9 mouse cellular contexts compared by ENCODE assay signal in genomic region chr11:77825853-77826252, GRCm38 (mm10). TPM values are rescaled to one million over a fixed set of nuclear protein-coding genes. Genes with fewer than 3 reads are reported as not detected.
DNase-seq lines count a peak whose midpoint lies in the region; ATAC-seq and TF ChIP-seq lines count a peak whose summit lies in the region.
"Had no signal": no experiment of that assay in that cellular context is flagged by ENCODE, and none has a peak within 500 bp of the region (broad histone marks: within the 10 kb centered on the region; RNA-seq: fewer than 3 reads in every experiment).

No protein-coding gene starts in this region.

- H3K27ac ChIP-seq in lung, embryonic 14.5 days (ENCODE audit: low read depth) = no peak overlapping the region

- H3K4me1 ChIP-seq in lung, embryonic 14.5 days (ENCODE audit: insufficient read depth) = no peaks in the 10 kb centered on the region

- no peak for ATAC-seq in lung, embryonic 14.5 days (ENCODE audit: insufficient read depth)

- peak; percentile 81 for DNase-seq in CD4-positive, CD25-positive, alpha-beta regulatory T cell, adult 2 months (ENCODE audit: low read depth, low spot score)
- peak; percentile 69 for DNase-seq in adipocyte (ENCODE audit: low spot score)
- peak; percentile 89 for DNase-seq in embryo, embryonic 10 days (ENCODE audit: low spot score)
- peak; percentile 64 to 69 for DNase-seq in heart, adult 9 months (ENCODE audit: low spot score in 2 of 2)
- DNase-seq in kidney, postnatal 4 days = peak; percentile 78 to 82
- peak; percentile 88 for DNase-seq in lung, embryonic 14.5 days
- peak; percentile 65 for DNase-seq in retina, postnatal 7 days (ENCODE audit: low read depth, low spot score)
- no peak for DNase-seq in urinary bladder, postnatal 10 days (ENCODE audit: low spot score)

- no peaks in the 10 kb centered on the region for H3K27me3 ChIP-seq in lung, embryonic 14.5 days (ENCODE audit: insufficient read depth, low read length)

- no peak overlapping the region for H3K4me3 ChIP-seq in lung, embryonic 14.5 days (ENCODE audit: low read depth, low read length)

- no peak overlapping the region for H3K9ac ChIP-seq in lung, embryonic 14.5 days

- WGBS in lung, embryonic 14.5 days = under 1% methylated on average over 5 of the region's 5 CpGs

- H3K36me3 ChIP-seq in lung, embryonic 14.5 days (ENCODE audit: insufficient read depth) = peaks cover 63% of the 10 kb centered on the region

- no peaks in the 10 kb centered on the region for H3K9me3 ChIP-seq in lung, embryonic 14.5 days (ENCODE audit: low read depth, low read length)

- H3K4me2 ChIP-seq in lung, embryonic 14.5 days = no peak overlapping the region

- peak; percentile 88 for TF ChIP-seq CTCF in lung, embryonic 14.5 days (IDR thresholded peaks at IDR 0.05; ENCODE audit: low read depth)

RNA-seq across cellular contexts. Expression of gene Gm10277, which starts 38.3 kb away (rescaled TPM):
- polyA plus RNA-seq in lung, embryonic 14.5 days (2014; fragmentation: Nextera tagmentation; extraction: Ambion mirVana) = 1.1 and 1.5 TPM in 2 replicates
- polyA plus RNA-seq: frontal cortex, adult 2 months had no signal
